Mouse (Mus musculus) stomach, embryonic 15.5 days (tissue): ENCODE data around the gene Ufsp1. TPM values are rescaled to one million over a fixed set of nuclear protein-coding genes. Genes with fewer than 3 reads are reported as not detected.

Experiments used
- ATAC-seq: fragments of 200-750 bp; cut with Nextera tagmentation; 2 replicates; pipeline ENCODE4 v1.8.0; 2017; ENCODE audit warnings: low read depth, moderate number of reproducible peaks, moderate TSS enrichment; ENCODE audit not compliant: insufficient read depth, low FRiP score
- H3K27ac ChIP-seq: fragments of 300-500 bp; sonication (generic); 2 replicates; pipeline ENCODE4 v1.5.1; 2015; ENCODE audit warnings: mild to moderate bottlenecking, inconsistent platforms
- H3K27me3 ChIP-seq: fragments of 300-500 bp; sonication (generic); replicated peaks from 2 replicates; pipeline ENCODE4 v1.6.1; 2015; ENCODE audit warnings: inconsistent platforms
- H3K36me3 ChIP-seq: fragments of 300-500 bp; sonication (generic); 2 replicates; pipeline ENCODE4 v1.6.1; 2015; ENCODE audit warnings: inconsistent platforms
- H3K4me1 ChIP-seq: fragments of 300-500 bp; sonication (generic); 2 replicates; pipeline ENCODE4 v1.6.1; 2015; ENCODE audit warnings: inconsistent platforms
- H3K4me2 ChIP-seq: fragments of 300-500 bp; sonication (generic); 2 replicates; pipeline ENCODE4 v1.6.1; 2015; ENCODE audit warnings: mild to moderate bottlenecking, inconsistent platforms
- H3K4me3 ChIP-seq: fragments of 300-500 bp; sonication (generic); replicated peaks from 2 replicates; pipeline ENCODE4 v1.5.1; 2015; ENCODE audit warnings: inconsistent platforms
- H3K9ac ChIP-seq: fragments of 300-500 bp; sonication (generic); 2 replicates; pipeline ENCODE4 v1.6.1; 2015; ENCODE audit warnings: inconsistent platforms
- H3K9me3 ChIP-seq: fragments of 300-500 bp; sonication (generic); 2 replicates; pipeline ENCODE4 v1.6.1; 2016; ENCODE audit warnings: inconsistent platforms
- WGBS: fragments of 180-500 bp; shearing (Covaris S2); methylation state at CpG from one replicate; pipeline ENCODE4 v1.1.7; 2015; 5-methylcytosine and 5-hydroxymethylcytosine counted together
- polyA plus RNA-seq: library from polyadenylated mRNA; unstranded; fragments of >200 nt; fragmentation: Nextera tagmentation; extraction: Ambion mirVana; gene quantifications from 2 replicates; pipeline ENCODE4 v1.2.1, GENCODE M21; 2015

The Ufsp1 gene
- polyA plus RNA-seq, 1 experiment from 2014 or later: 8.7 TPM

GRCm38 (mm10) chr5:137315084-137315903 is 20.9 kb downstream of the Ufsp1 start:
- peak overlapping the region; percentile 67 for H3K4me2 ChIP-seq
- H3K36me3 ChIP-seq: peaks cover 21% of the 10 kb centered on the region
- no peak for ATAC-seq
- H3K4me3 ChIP-seq: no peak overlapping the region
- no peaks in the 10 kb centered on the region for H3K9me3 ChIP-seq
- H3K4me1 ChIP-seq: peaks cover 31% of the 10 kb centered on the region
- 0 out of 2 replicates have a peak overlapping the region, but pooled peaks have one; percentile 5 for H3K9ac ChIP-seq
- 40% methylated on average over 30 of the region's 30 CpGs for WGBS
- H3K27ac ChIP-seq: peak overlapping the region; percentile 93
- no peaks in the 10 kb centered on the region for H3K27me3 ChIP-seq

DNA sequence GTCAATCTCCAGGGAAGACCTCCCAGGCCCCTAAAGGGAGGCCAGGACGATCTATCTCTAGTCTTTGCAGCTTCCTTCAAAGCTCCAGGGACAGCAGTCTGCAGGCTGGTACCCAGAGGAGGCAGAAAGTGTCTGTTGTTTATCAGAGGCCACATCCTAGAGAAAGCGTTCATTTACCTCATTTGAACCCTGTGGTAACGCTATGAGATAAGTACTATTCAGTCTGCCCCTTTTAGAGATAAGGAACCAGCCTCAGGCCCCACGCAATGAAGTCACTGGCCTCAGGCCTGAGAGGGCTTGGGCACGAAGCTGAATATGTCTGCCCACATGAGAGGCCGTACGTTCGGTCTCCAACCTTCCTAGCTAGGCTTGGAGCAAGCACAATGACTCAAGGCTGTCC is 22.9 kb downstream of the Ufsp1 start:
- H3K4me3 ChIP-seq: no peak overlapping the region
- H3K4me1 ChIP-seq: peaks cover 22% of the 10 kb centered on the region
- no peak for ATAC-seq
- no peaks in the 10 kb centered on the region for H3K9me3 ChIP-seq
- H3K27me3 ChIP-seq: no peaks in the 10 kb centered on the region
- H3K4me2 ChIP-seq: no peak overlapping the region
- no peak overlapping the region for H3K9ac ChIP-seq
- H3K36me3 ChIP-seq: peaks cover 19% of the 10 kb centered on the region
- WGBS: 74% methylated on average over 8 of the region's 8 CpGs
- no peak overlapping the region for H3K27ac ChIP-seq

DNA sequence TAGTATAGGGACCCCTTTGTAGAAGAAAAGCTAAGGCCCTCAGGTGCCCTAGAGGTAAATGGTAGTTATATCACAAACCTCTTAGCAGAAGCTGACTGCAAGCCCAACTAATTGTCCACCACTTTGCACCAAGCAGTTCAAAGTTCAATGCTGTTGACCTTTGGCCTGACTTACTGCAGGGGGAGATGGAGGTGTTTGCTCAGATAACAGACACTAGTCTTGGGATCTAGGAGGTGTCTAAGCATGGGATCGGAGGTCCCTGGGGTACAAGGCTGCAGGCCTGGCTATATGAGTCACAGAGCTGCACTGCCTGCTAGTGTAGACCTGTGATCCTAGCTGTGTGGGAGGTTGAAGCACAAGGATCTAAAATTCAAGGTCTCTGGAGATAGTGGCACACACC is 24.1 kb downstream of the Ufsp1 start:
- no peak for ATAC-seq
- peaks cover 19% of the 10 kb centered on the region for H3K36me3 ChIP-seq
- 77% methylated on average over 1 of the region's 1 CpGs for WGBS
- peaks cover 16% of the 10 kb centered on the region for H3K4me1 ChIP-seq
- no peaks in the 10 kb centered on the region for H3K27me3 ChIP-seq
- H3K4me3 ChIP-seq: no peak overlapping the region
- no peaks in the 10 kb centered on the region for H3K9me3 ChIP-seq
- H3K9ac ChIP-seq: no peak overlapping the region
- no peak overlapping the region for H3K4me2 ChIP-seq
- no peak overlapping the region for H3K27ac ChIP-seq

DNA sequence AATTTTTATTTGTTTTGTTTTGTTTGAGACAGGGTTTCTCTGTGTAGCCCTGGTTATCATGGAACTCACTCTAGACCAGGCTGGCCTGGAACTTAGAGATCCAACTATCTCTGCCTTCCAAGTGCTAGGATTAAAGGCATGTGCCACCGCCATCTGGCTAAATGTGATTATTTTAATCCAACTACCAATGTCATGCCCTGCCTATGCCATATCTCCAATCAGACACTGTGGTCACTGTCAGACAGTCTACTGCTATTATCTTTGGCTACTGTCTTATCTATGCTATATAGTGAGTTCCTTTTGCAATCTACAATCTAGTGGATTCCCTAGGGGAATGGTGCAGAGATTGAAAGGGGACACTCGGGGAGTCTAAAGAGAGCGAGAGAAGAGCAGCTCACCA is 26.6 kb downstream of the Ufsp1 start:
- ATAC-seq: no peak
- H3K4me1 ChIP-seq: no peaks in the 10 kb centered on the region
- WGBS: 92% methylated on average over 3 of the region's 3 CpGs
- no peak overlapping the region for H3K9ac ChIP-seq
- no peak overlapping the region for H3K4me3 ChIP-seq
- H3K27me3 ChIP-seq: no peaks in the 10 kb centered on the region
- peaks cover 21% of the 10 kb centered on the region for H3K36me3 ChIP-seq
- H3K27ac ChIP-seq: no peak overlapping the region
- H3K9me3 ChIP-seq: no peaks in the 10 kb centered on the region
- H3K4me2 ChIP-seq: no peak overlapping the region

DNA sequence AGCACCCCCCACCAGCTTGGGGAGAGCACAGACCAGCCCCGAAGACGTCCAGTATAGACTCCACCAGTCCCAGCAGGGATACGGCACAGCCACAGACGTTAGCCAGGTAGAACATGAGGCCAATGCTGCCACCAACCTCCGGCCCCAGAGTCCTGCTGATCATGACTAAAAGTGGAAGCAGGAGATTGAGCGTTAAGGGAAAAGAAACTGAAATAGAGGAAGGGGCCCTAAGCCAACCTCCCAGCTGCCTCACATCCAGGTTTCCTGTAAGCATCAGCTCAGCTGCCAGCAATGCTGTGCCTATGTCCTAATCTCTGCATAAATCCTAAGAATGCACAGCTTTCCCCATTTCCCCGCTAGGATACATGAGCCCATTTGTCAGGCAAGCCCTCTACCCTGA is 36.5 kb downstream of the Ufsp1 start:
- Histone ChIP-seq H3K4me1 (peaks cover 22% of the 10 kb centered on the region), H3K9ac (no peak overlapping the region), H3K9me3 (no peaks in the 10 kb centered on the region), H3K4me3 (no peak overlapping the region), H3K27ac (no peak overlapping the region), H3K27me3 (no peaks in the 10 kb centered on the region), H3K4me2 (no peak overlapping the region), H3K36me3 (peaks cover 10% of the 10 kb centered on the region; the same call in 1 of the 2 replicates)
- ATAC-seq: no peak
- WGBS: 84% methylated on average over 7 of the region's 7 CpGs

- H3K4me2 ChIP-seq: peak overlapping the region; percentile 97
- H3K9me3 ChIP-seq: no peaks in the 10 kb centered on the region
- peaks cover 22% of the 10 kb centered on the region for H3K4me1 ChIP-seq
- WGBS: 18% methylated on average over 15 of the region's 15 CpGs
- peak overlapping the region; percentile 68 for H3K9ac ChIP-seq
- no peaks in the 10 kb centered on the region for H3K27me3 ChIP-seq
- peak overlapping the region; percentile 72 for H3K4me3 ChIP-seq
- peak overlapping the region; percentile 33; the same call in 1 of the 2 replicates for H3K27ac ChIP-seq
- H3K36me3 ChIP-seq: no peaks in the 10 kb centered on the region
- no peak for ATAC-seq
Measured at GRCm38 (mm10) chr5:137332857-137333511, 38.6 kb downstream of the Ufsp1 start.

GRCm38 (mm10) chr5:137333512-137334174 is 39.2 kb downstream of the Ufsp1 start, which contains the start of gene Slc12a9:
Slc12a9 (minus strand) TSS chr5:137333597.
- under 1% methylated on average over 44 of the region's 44 CpGs for WGBS
- Histone ChIP-seq H3K9ac (peak within 1 kb of the TSS; percentile 68), H3K4me2 (peak within 1 kb of the TSS; percentile 97), H3K9me3 (no peaks in the 10 kb centered on the region), H3K27ac (peak within 1 kb of the TSS; percentile 33), H3K27me3 (no peaks in the 10 kb centered on the region), H3K36me3 (no peaks in the 10 kb centered on the region), H3K4me3 (peak within 1 kb of the TSS; percentile 72), H3K4me1 (peaks cover 22% of the 10 kb centered on the region)
- ATAC-seq: peak; percentile 83

GRCm38 (mm10) chr5:137334317-137334716 is 39.9 kb downstream of the Ufsp1 start:
- H3K4me1 ChIP-seq: peaks cover 26% of the 10 kb centered on the region
- no peaks in the 10 kb centered on the region for H3K9me3 ChIP-seq
- 0 out of 2 replicates have a peak overlapping the region, but pooled peaks have one; percentile 33 for H3K27ac ChIP-seq
- H3K9ac ChIP-seq: no peak overlapping the region
- no peaks in the 10 kb centered on the region for H3K27me3 ChIP-seq
- H3K36me3 ChIP-seq: no peaks in the 10 kb centered on the region
- peak overlapping the region; percentile 97 for H3K4me2 ChIP-seq
- H3K4me3 ChIP-seq: no peak overlapping the region
- ATAC-seq: no peak
- 43% methylated on average over 10 of the region's 10 CpGs for WGBS

DNA sequence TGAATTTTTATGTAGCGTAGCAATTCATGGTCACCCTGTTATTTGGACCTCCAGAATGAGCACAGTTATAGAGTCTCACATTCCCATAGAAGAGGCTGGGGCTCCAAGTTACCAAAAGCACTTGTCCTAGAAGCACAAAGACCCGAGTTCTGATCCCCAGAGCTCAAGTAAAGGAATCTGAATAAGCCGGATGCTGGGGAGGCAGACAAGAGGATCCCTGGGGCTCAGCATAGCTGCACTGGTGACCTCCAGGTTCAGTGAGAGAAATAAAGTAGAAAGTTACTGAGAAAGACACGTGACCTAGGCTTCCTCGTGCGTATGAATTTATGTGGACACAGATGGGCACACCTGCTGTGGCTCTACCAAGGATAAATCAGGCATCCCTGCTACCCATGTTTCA is 40.6 kb downstream of the Ufsp1 start:
- Histone ChIP-seq H3K4me3 (no peak overlapping the region), H3K9ac (no peak overlapping the region)

GRCm38 (mm10) chr5:137337190-137337589 is 42.8 kb downstream of the Ufsp1 start:
- Histone ChIP-seq H3K27ac (peak overlapping the region; percentile 18; the same call in 1 of the 2 replicates), H3K9ac (no peak overlapping the region), H3K4me1 (peaks cover 30% of the 10 kb centered on the region), H3K27me3 (no peaks in the 10 kb centered on the region), H3K36me3 (no peaks in the 10 kb centered on the region), H3K4me3 (no peak overlapping the region), H3K9me3 (no peaks in the 10 kb centered on the region), H3K4me2 (no peak overlapping the region)
- no peak for ATAC-seq
- WGBS: 43% methylated on average over 8 of the region's 8 CpGs

More for the DNA sequence above, 40.6 kb downstream of the Ufsp1 start:
- Histone ChIP-seq H3K9me3 (no peaks in the 10 kb centered on the region), H3K4me2 (no peak overlapping the region), H3K36me3 (no peaks in the 10 kb centered on the region), H3K27ac (no peak overlapping the region), H3K4me1 (peaks cover 30% of the 10 kb centered on the region), H3K27me3 (no peaks in the 10 kb centered on the region)
- ATAC-seq: no peak
- WGBS: 70% methylated on average over 6 of the region's 6 CpGs

DNA sequence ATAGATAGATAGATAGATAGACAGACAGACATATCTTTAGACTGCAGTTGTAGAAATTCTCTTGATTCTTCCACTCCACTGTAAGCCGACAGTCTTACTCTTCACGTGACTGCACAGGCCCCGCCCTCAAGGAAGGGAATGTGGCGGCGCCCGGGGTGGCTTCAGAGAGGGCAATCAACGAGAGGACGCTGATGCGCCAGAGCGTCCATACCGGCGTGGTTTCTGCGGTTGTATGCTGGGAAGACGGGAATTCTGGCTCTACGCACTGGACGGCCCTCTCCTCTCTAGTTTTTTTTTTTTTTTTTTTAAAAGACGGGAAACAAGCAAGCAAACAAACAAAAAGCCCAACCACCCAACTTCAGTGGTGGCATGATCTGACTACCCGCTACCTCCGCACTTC is 43.8 kb downstream of the Ufsp1 start:
- Histone ChIP-seq H3K36me3 (no peaks in the 10 kb centered on the region), H3K27me3 (no peaks in the 10 kb centered on the region), H3K27ac (peak overlapping the region; percentile 89), H3K4me1 (peaks cover 22% of the 10 kb centered on the region; the same call in 1 of the 2 replicates), H3K9me3 (no peaks in the 10 kb centered on the region), H3K4me2 (peak overlapping the region; percentile 73), H3K9ac (peak overlapping the region; percentile 48; the same call in 1 of the 2 replicates), H3K4me3 (peak overlapping the region; percentile 42)
- under 1% methylated on average over 19 of the region's 19 CpGs for WGBS
- peak; percentile 82 for ATAC-seq
